Mouse (Mus musculus): ENCODE results near the gene Abt1.

- TF ChIP-seq CTCF (IDR thresholded peaks at IDR 0.05) = no peak
- no peak for TF ChIP-seq EP300 (IDR thresholded peaks at IDR 0.05)
Measured at GRCm38 (mm10) chr13:23445156-23445555, 21.5 kb upstream of the Abt1 start.
